Mouse (Mus musculus): ENCODE measurements around the gene Lhx2. TPM values are rescaled to one million over a fixed set of nuclear protein-coding genes. Genes with fewer than 3 reads are reported as not detected.

Lhx2 gene
- polyA plus RNA-seq, 1 experiment from 2014 or later = 1.2 TPM

DNA sequence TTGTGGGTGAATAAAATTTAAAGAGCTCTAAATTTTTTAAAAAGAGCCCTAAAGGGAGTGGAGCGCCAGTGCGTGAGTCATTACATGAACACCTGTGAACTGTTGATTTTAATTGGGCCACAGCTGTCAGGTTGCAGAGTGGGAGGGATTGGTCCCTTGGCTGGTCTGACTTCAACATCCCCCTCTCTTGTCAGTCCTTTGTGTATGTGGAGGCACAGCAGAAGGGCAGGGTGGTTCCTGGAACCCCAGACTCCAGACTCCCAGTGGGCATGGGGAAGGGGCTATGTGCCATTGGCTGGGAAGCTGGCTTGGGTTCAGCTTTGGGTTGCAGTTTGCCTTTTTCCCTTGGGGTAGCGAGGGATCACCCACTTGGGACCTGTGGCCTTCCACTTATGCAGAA lies 70.2 kb downstream of the Lhx2 start:
- Histone ChIP-seq H3K4me2 (ENCODE audit: low read depth, low read length) (no peak overlapping the region), H3K4me3 (ENCODE audit: low read depth, low read length) (no peak overlapping the region), H3K4me1 (ENCODE audit: control insufficient read depth, insufficient read depth, low read length) (no peaks in the 10 kb centered on the region), H3K9me3 (ENCODE audit: control insufficient read depth, low read length) (no peaks in the 10 kb centered on the region), H3K36me3 (ENCODE audit: control insufficient read depth, insufficient read depth, low read length) (no peaks in the 10 kb centered on the region), H3K27ac (ENCODE audit: low read depth, low read length) (no peak overlapping the region), H3K27me3 (ENCODE audit: control insufficient read depth, insufficient read depth, low read length) (no peaks in the 10 kb centered on the region), H3K9ac (replicated peaks; ENCODE audit: low read depth, low read length) (no peak overlapping the region)
- ATAC-seq (ENCODE audit: low read depth) = 0 out of 2 replicates have a peak, but pooled peaks have one; percentile 45
- WGBS = 72% methylated on average over 3 of the region's 3 CpGs

GRCm38 (mm10) chr2:38410227-38410626 lies 71.1 kb downstream of the Lhx2 start:
- Histone ChIP-seq H3K9ac (replicated peaks; ENCODE audit: low read depth, low read length) (no peak overlapping the region), H3K27me3 (ENCODE audit: control insufficient read depth, insufficient read depth, low read length) (no peaks in the 10 kb centered on the region), H3K4me3 (ENCODE audit: low read depth, low read length) (no peak overlapping the region), H3K4me2 (ENCODE audit: low read depth, low read length) (no peak overlapping the region), H3K9me3 (ENCODE audit: control insufficient read depth, low read length) (no peaks in the 10 kb centered on the region), H3K36me3 (ENCODE audit: control insufficient read depth, insufficient read depth, low read length) (no peaks in the 10 kb centered on the region), H3K27ac (ENCODE audit: low read depth, low read length) (no peak overlapping the region), H3K4me1 (ENCODE audit: control insufficient read depth, insufficient read depth, low read length) (no peaks in the 10 kb centered on the region)
- 90% methylated on average over 6 of the region's 6 CpGs for WGBS
- no peak for ATAC-seq (ENCODE audit: low read depth)

DNA sequence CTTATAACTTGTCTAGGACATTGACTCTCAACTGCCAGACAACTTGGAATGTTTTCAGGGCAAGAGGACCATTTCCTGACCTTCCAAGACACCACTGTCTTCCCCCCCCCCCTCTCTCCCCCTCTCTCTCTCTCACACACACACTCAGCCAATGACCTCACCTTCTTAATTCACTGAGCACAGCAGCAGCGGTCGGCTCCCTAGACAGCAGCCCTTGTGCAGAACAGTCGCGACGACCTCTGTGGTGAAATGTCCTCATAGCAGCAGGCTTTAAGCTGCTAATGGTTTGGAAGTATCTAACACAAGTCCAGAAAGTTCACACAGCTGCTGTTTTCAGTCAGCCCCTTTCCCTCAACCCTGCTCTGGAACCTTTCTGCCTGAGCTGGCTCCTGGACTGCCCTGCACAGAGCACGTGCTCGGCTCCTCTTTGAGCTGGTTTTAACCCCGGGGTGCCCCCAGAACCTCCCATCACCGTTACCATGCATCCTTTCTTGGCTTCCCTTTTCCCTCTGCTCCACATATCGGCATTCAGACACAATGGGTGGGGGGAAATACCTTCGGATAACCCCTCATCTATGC lies 73.6 kb downstream of the Lhx2 start:
- Histone ChIP-seq H3K4me1 (ENCODE audit: control insufficient read depth, insufficient read depth, low read length) (no peaks in the 10 kb centered on the region), H3K27me3 (ENCODE audit: control insufficient read depth, insufficient read depth, low read length) (no peaks in the 10 kb centered on the region), H3K9me3 (ENCODE audit: control insufficient read depth, low read length) (no peaks in the 10 kb centered on the region), H3K4me3 (ENCODE audit: low read depth, low read length) (no peak overlapping the region), H3K36me3 (ENCODE audit: control insufficient read depth, insufficient read depth, low read length) (no peaks in the 10 kb centered on the region), H3K4me2 (ENCODE audit: low read depth, low read length) (no peak overlapping the region), H3K9ac (replicated peaks; ENCODE audit: low read depth, low read length) (no peak overlapping the region), H3K27ac (ENCODE audit: low read depth, low read length) (no peak overlapping the region)
- no peak for ATAC-seq (ENCODE audit: low read depth)
- 28% methylated on average over 11 of the region's 11 CpGs for WGBS

- no peak for ATAC-seq (ENCODE audit: low read depth)
- 20% methylated on average over 4 of the region's 4 CpGs for WGBS
- no peaks in the 10 kb centered on the region for H3K27me3 ChIP-seq (ENCODE audit: control insufficient read depth, insufficient read depth, low read length)
- H3K27ac ChIP-seq (ENCODE audit: low read depth, low read length) = no peak overlapping the region
- H3K9ac ChIP-seq (replicated peaks; ENCODE audit: low read depth, low read length) = no peak overlapping the region
- H3K4me1 ChIP-seq (ENCODE audit: control insufficient read depth, insufficient read depth, low read length) = no peaks in the 10 kb centered on the region
- H3K36me3 ChIP-seq (ENCODE audit: control insufficient read depth, insufficient read depth, low read length) = no peaks in the 10 kb centered on the region
- no peak overlapping the region for H3K4me2 ChIP-seq (ENCODE audit: low read depth, low read length)
- no peaks in the 10 kb centered on the region for H3K9me3 ChIP-seq (ENCODE audit: control insufficient read depth, low read length)
- no peak overlapping the region for H3K4me3 ChIP-seq (ENCODE audit: low read depth, low read length)
Observed at GRCm38 (mm10) chr2:38417970-38418369, 78.9 kb downstream of the Lhx2 start.

Other genes starting within 250 kb of the Lhx2 start
- 11.9 and 17.8 TPM in 2 replicates for gene Dennd1a, start 51.9 kb upstream of the Lhx2 start, polyA plus RNA-seq (2014; fragmentation: Nextera tagmentation; extraction: Ambion mirVana)
- gene Nek6, start 172.4 kb downstream of the Lhx2 start, polyA plus RNA-seq (2014; fragmentation: Nextera tagmentation; extraction: Ambion mirVana) = 46.4 and 54.4 TPM in 2 replicates